Mouse (Mus musculus) limb, embryonic 12.5 days (tissue): ENCODE results near the gene Gm42688. TPM values are rescaled to one million over a fixed set of nuclear protein-coding genes. Genes with fewer than 3 reads are reported as not detected.
A peak's percentile ranks its signal among the peaks of the same experiment; 100 is the strongest.
"Not testable (repeated sequence)": the region's sequence is repeated elsewhere in the genome, so short reads cannot be mapped to it uniquely, and the experiment has no call there.

Experiments used
- ATAC-seq: fragments of 200-750 bp; cut with Nextera tagmentation; 2 replicates; pipeline ENCODE4 v1.8.0; 2017; ENCODE audit warnings: low read depth, moderate TSS enrichment; ENCODE audit not compliant: insufficient number of reproducible peaks, insufficient read depth, low FRiP score, low TSS enrichment
- H3K27ac ChIP-seq: fragments of 300-500 bp; sonication (generic); 2 replicates; pipeline ENCODE4 v1.5.1; 2016; ENCODE audit warnings: mild to moderate bottlenecking, moderate library complexity
- H3K27me3 ChIP-seq: fragments of 300-500 bp; sonication (generic); 2 replicates; pipeline ENCODE4 v1.6.1; 2016; ENCODE audit warnings: mild to moderate bottlenecking, moderate library complexity
- H3K36me3 ChIP-seq: fragments of 300-500 bp; sonication (generic); 2 replicates; pipeline ENCODE4 v1.6.1; 2016; ENCODE audit warnings: mild to moderate bottlenecking, moderate library complexity
- H3K4me1 ChIP-seq: fragments of 300-500 bp; sonication (generic); replicated peaks from 2 replicates; pipeline ENCODE4 v1.6.1; 2016
- H3K4me2 ChIP-seq: fragments of 300-500 bp; sonication (generic); 2 replicates; pipeline ENCODE4 v1.6.1; 2016; ENCODE audit warnings: mild to moderate bottlenecking, moderate library complexity
- H3K4me3 ChIP-seq: fragments of 300-500 bp; sonication (generic); replicated peaks from 2 replicates; pipeline ENCODE4 v1.5.1; 2016; ENCODE audit warnings: mild to moderate bottlenecking
- H3K9ac ChIP-seq: fragments of 300-500 bp; sonication (generic); replicated peaks from 2 replicates; pipeline ENCODE4 v1.6.1; 2016; ENCODE audit warnings: mild to moderate bottlenecking, moderate library complexity
- H3K9me3 ChIP-seq: fragments of 300-500 bp; sonication (generic); 2 replicates; pipeline ENCODE4 v1.6.1; 2016; ENCODE audit warnings: mild to moderate bottlenecking, moderate library complexity
- WGBS: fragments of 180-500 bp; shearing (Covaris S2); methylation state at CpG from one replicate; pipeline ENCODE4 v1.1.7; 2016; 5-methylcytosine and 5-hydroxymethylcytosine counted together
- polyA plus RNA-seq: library from polyadenylated mRNA; unstranded; fragments of >200 nt; fragmentation: Nextera tagmentation; extraction: Ambion mirVana; gene quantifications from 2 replicates; pipeline ENCODE4 v1.2.1, GENCODE M21; 2016

Gene Gm42688
- polyA plus RNA-seq, 1 experiment from 2014 or later: 3.9 TPM

DNA sequence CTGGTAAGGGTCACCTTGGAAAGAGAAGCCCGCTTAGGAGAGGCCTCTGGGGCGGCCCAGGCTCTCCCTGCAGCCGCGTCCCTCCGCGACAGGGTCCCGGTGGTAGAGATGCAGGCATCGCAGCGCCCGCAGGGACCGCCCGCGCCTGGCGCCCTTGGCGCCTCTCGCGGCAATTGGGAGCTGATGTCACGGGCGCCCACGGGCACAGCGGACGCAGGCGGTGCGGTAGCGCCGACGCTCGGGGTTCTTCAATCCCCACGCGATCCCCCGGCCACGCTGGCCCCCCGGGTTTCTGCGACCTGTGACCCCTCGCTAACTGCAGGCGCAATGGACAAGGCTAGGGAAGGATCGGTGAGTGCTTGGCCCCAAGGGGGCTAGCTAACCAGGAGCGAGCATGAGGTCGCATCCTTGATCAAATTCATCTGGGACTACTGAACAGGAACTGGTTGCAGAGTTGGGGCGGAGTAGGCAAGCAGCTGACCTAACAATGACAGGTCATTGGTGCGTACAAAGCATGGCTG, 40.9 kb downstream of the Gm42688 start:
- ATAC-seq: no peak
- Histone ChIP-seq H3K27me3 (no peaks in the 10 kb centered on the region; the same call in 1 of the 2 replicates), H3K4me3 (peak overlapping the region; percentile 36), H3K9ac (peak overlapping the region; percentile 61), H3K9me3 (no peaks in the 10 kb centered on the region), H3K27ac (no peak overlapping the region), H3K4me1 (peaks cover 68% of the 10 kb centered on the region), H3K36me3 (peaks cover 29% of the 10 kb centered on the region), H3K4me2 (peak overlapping the region; percentile 73)
- 4% methylated on average over 41 of the region's 41 CpGs for WGBS

DNA sequence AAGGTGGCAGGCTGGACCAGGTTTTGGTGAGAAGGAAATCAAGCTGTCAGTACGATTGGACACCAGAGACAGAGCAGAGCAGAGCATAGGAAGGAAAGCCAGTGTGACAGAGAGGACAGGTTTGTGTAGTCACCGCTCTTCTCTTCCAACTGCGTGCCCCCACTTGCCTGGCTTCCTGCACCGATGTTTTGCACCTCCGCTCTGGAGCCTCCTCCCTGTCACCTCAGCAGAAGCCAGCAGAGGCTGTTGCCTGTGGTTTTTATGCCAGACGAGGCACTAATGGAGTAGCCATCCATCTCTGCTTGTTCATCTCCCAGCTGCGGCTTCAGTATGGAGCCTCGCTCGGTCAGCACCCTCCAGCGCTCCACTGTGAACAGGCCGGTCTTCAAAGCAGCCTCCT, 41.5 kb downstream of the Gm42688 start:
- H3K4me3 ChIP-seq: no peak overlapping the region
- no peak overlapping the region for H3K9ac ChIP-seq
- peaks cover 65% of the 10 kb centered on the region for H3K4me1 ChIP-seq

DNA sequence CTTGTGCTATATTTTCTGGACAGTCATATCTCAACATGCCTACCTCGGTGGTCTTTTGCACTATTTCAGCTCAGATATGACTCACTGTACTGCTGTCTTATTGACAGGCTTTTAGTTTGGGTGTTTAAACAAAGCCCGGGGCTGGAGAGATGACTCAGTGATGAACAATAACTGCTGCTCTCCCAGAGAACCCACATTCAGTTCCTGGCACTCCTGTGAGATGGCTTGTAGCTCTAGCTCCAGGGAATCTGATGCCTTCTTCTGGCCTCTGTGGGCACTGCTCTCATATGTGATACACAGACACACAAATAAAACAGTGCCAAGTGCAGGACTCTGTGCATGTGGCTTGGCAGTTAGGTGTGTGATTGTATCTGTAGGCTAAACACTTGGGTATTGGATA, 43.8 kb downstream of the Gm42688 start:
- H3K27me3 ChIP-seq: no peaks in the 10 kb centered on the region; the same call in 1 of the 2 replicates
- no peak overlapping the region for H3K4me3 ChIP-seq
- peaks cover 48% of the 10 kb centered on the region for H3K36me3 ChIP-seq
- no peaks in the 10 kb centered on the region for H3K9me3 ChIP-seq
- H3K4me2 ChIP-seq: no peak overlapping the region
- no peak for ATAC-seq
- WGBS: 88% methylated on average over 2 of the region's 2 CpGs
- no peak overlapping the region for H3K9ac ChIP-seq
- H3K4me1 ChIP-seq: peaks cover 42% of the 10 kb centered on the region
- peak overlapping the region; percentile 60; the same call in 1 of the 2 replicates for H3K27ac ChIP-seq

More for the DNA sequence above, 41.5 kb downstream of the Gm42688 start:
- peak overlapping the region; percentile 73 for H3K4me2 ChIP-seq
- no peaks in the 10 kb centered on the region; the same call in 1 of the 2 replicates for H3K27me3 ChIP-seq
- no peak overlapping the region for H3K27ac ChIP-seq
- ATAC-seq: no peak
- 35% methylated on average over 11 of the region's 11 CpGs for WGBS
- H3K36me3 ChIP-seq: peaks cover 35% of the 10 kb centered on the region
- no peaks in the 10 kb centered on the region for H3K9me3 ChIP-seq

DNA sequence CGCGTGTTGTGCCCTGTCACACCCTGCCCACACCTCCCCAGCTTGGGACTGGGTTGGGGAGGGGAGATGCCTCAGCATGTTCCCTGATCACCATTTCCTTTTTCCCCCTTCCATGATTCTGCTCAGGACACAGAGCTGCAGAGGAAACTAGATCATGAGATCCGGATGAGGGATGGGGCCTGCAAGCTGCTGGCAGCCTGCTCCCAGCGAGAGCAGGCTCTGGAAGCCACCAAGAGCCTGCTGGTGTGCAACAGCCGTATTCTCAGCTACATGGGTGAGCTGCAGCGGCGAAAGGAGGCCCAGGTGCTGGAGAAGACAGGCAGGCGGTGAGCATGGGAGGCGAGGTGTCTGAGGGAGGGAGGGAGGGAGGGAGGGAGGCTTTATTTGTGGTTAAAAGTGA, 44.4 kb downstream of the Gm42688 start:
- Histone ChIP-seq H3K27me3 (no peaks in the 10 kb centered on the region; the same call in 1 of the 2 replicates), H3K4me3 (no peak overlapping the region), H3K4me2 (no peak overlapping the region), H3K4me1 (peaks cover 39% of the 10 kb centered on the region), H3K9me3 (no peaks in the 10 kb centered on the region), H3K9ac (0 out of 2 replicates have a peak overlapping the region, but pooled peaks have one; percentile 8), H3K36me3 (peaks cover 54% of the 10 kb centered on the region), H3K27ac (peak overlapping the region; percentile 60)
- 53% methylated on average over 9 of the region's 9 CpGs for WGBS
- ATAC-seq: no peak

DNA sequence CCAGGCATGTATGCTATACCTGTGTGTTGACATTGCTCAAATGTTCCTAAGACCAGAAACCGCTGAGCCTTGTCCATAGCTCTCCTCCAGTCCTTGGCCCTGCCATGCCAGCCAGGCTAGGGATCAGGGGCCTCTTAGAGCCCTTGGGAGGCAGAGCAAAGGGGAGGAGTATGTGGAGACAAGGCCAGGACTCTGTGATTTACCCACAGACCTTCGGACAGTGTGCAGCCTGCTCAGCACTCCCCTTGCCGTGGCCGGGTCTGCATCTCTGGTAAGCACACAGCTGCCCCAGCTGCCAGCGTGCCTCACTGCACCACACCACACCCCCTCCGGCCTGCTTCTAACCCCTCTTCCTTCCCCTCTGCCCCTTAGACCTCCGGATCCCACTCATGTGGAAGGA, 45.9 kb downstream of the Gm42688 start:
- ATAC-seq: no peak
- H3K4me1 ChIP-seq: peaks cover 28% of the 10 kb centered on the region

DNA sequence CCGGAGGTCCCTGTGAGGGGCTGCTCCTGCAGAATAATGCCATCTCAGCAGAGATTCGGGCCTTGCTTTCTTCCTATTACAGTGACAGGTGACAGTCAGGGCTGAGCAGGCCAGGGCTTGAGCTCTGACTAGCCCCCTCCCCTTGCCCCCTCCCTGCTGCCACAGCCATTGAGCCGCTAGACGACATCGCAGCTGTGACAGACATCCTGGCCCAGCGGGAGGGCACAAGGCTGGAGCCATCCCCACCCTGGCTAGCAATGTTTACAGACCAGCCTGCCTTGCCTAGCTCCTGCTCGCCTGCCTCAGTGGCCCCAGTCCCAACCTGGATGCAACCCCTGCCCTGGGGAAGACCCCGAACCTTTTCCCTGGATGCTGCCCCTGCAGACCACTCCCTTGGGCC, 50.3 kb downstream of the Gm42688 start:
- peaks cover 24% of the 10 kb centered on the region for H3K4me1 ChIP-seq
- no peak overlapping the region for H3K27ac ChIP-seq
- no peak overlapping the region for H3K4me3 ChIP-seq
- no peaks in the 10 kb centered on the region for H3K9me3 ChIP-seq
- no peak overlapping the region for H3K9ac ChIP-seq
- ATAC-seq: no peak
- no peak overlapping the region for H3K4me2 ChIP-seq
- peaks cover 70% of the 10 kb centered on the region for H3K36me3 ChIP-seq
- 32% methylated on average over 8 of the region's 8 CpGs for WGBS
- H3K27me3 ChIP-seq: no peaks in the 10 kb centered on the region

More for the DNA sequence above, 45.9 kb downstream of the Gm42688 start:
- no peak overlapping the region for H3K4me3 ChIP-seq
- no peaks in the 10 kb centered on the region; the same call in 1 of the 2 replicates for H3K27me3 ChIP-seq
- 68% methylated on average over 7 of the region's 7 CpGs for WGBS
- H3K36me3 ChIP-seq: peaks cover 69% of the 10 kb centered on the region
- no peak overlapping the region for H3K4me2 ChIP-seq
- no peak overlapping the region for H3K9ac ChIP-seq
- peak overlapping the region; percentile 2; the same call in 1 of the 2 replicates for H3K27ac ChIP-seq
- no peaks in the 10 kb centered on the region for H3K9me3 ChIP-seq

DNA sequence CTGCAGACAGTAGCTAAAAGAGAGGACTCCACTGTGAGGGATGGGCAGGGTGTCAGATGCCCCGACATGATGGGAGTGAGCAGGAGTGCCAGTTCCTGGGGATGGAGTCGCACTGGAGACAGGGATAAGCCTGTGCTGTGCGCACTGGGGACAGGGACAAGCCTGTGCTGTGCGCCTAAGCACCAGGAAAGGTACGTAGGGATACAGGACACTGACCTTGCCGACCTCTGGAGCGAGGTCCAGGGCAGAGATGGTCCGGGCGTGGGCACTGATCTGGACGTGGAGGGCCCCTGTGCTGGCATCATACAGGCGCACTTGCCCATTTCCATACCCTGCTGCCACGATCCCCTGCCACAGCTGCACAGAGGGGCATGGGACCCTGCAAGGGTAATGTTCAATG, 51.6 kb downstream of the Gm42688 start:
- Histone ChIP-seq H3K9me3 (no peaks in the 10 kb centered on the region), H3K4me2 (no peak overlapping the region), H3K27ac (no peak overlapping the region), H3K4me1 (peaks cover 21% of the 10 kb centered on the region), H3K36me3 (peaks cover 57% of the 10 kb centered on the region), H3K9ac (no peak overlapping the region), H3K4me3 (no peak overlapping the region), H3K27me3 (no peaks in the 10 kb centered on the region)
- no peak for ATAC-seq
- 87% methylated on average over 12 of the region's 12 CpGs for WGBS

DNA sequence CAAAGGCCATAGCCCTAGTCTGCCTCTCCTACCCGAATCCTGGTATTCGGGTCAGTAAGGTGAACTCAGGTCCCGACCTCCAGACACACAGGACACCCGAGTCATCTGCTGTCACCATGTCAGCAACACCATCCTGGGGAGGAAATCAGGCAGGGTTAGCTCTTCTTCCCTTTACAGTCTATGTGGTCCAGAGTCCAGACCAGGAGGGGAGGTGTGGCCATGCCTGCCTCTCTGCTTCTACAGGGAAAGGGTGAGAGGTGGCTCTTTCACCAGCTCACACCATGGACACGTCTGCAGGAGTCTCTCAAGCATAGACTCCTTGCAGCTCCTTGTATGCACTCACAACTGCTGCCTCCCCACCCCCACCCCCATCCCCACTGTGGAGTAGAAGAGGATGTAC, 52.1 kb downstream of the Gm42688 start:
- peaks cover 21% of the 10 kb centered on the region for H3K4me1 ChIP-seq
- ATAC-seq: no peak
- H3K9me3 ChIP-seq: no peaks in the 10 kb centered on the region
- H3K27me3 ChIP-seq: no peaks in the 10 kb centered on the region
- H3K27ac ChIP-seq: no peak overlapping the region
- no peak overlapping the region for H3K4me2 ChIP-seq
- peaks cover 52% of the 10 kb centered on the region for H3K36me3 ChIP-seq
- 74% methylated on average over 5 of the region's 5 CpGs for WGBS
- no peak overlapping the region for H3K4me3 ChIP-seq
- no peak overlapping the region for H3K9ac ChIP-seq

DNA sequence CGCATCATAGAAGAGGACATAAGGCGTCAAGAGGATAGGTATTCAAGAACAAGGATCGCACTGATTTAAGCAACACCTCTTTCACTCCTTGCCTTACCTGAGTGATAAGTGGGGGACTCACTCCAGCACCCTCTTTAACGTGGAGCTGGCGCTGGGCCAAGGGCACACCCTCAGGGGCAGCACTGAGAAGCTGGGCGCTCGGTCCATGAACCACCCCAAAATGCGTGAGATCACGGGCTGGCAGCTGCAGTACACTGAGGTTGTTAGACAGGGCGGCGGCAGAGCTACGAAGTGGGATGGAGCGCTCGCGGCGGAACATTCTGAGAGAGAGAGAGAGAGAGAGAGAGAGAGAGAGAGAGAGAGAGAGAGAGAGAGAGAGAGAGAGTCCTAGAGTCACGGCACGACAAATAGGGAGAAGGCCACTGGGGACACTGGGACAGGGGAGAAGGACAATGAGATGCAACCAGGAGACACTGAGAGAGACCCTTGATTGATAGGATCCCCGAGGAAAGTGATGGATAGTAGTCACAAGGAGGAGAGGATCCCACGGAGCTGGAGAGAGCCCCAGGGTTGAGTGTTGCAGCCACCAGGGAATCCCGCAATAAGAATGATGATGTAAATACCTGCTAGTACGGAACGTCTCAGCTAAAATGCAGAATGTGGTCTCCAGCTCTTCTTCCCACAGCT, 54.3 kb downstream of the Gm42688 start:
- H3K4me3 ChIP-seq: peak overlapping the region; percentile 57
- ATAC-seq: peak; percentile 21; the same call in 1 of the 2 replicates
- H3K9ac ChIP-seq: peak overlapping the region; percentile 67
- peaks cover 21% of the 10 kb centered on the region for H3K4me1 ChIP-seq
- WGBS: 8% methylated on average over 23 of the region's 23 CpGs
- H3K27ac ChIP-seq: no peak overlapping the region
- H3K9me3 ChIP-seq: no peaks in the 10 kb centered on the region
- peaks cover 10% of the 10 kb centered on the region for H3K27me3 ChIP-seq
- H3K4me2 ChIP-seq: peak overlapping the region; percentile 86
- peaks cover 30% of the 10 kb centered on the region for H3K36me3 ChIP-seq

DNA sequence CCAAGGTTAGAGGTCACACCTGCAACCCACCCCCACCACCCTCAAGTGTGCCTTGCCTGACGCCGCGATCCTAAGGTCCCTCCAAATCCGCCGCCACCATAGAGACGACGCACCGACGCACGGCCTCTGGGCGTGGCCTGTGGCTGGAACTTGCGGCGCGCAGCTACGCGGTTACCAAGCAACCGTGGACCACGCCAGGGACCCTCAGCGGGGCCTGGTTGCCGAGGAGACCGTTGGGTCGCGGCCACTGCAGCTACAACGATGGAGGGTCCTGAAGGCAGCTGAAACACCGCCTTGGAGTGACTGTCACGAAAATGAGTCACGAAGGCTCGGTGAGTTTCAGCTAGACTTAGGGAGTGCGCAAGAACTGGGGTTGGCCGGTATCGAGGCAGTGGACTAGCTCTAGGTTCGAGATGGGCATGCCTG, 54.9 kb downstream of the Gm42688 start, which contains the start of the genes Wdr54 and 1700003E16Rik:
Gene Wdr54 (minus strand): TSS at position 139 of the 426 bp plus-strand sequence.
Gene 1700003E16Rik (plus strand): TSS at position 146 of the 426 bp plus-strand sequence.
- peak within 1 kb of the TSS; percentile 86 for H3K4me2 ChIP-seq
- H3K9ac ChIP-seq: peak within 1 kb of the TSS; percentile 67
- H3K27ac ChIP-seq: no peak within 1 kb of the TSS
- peak; percentile 89 for ATAC-seq
- peaks cover 24% of the 10 kb centered on the region for H3K36me3 ChIP-seq
- 2% methylated on average over 32 of the region's 32 CpGs for WGBS
- no peaks in the 10 kb centered on the region for H3K9me3 ChIP-seq
- H3K4me1 ChIP-seq: peaks cover 21% of the 10 kb centered on the region
- H3K4me3 ChIP-seq: peak within 1 kb of the TSS; percentile 57
- peaks cover 16% of the 10 kb centered on the region for H3K27me3 ChIP-seq

DNA sequence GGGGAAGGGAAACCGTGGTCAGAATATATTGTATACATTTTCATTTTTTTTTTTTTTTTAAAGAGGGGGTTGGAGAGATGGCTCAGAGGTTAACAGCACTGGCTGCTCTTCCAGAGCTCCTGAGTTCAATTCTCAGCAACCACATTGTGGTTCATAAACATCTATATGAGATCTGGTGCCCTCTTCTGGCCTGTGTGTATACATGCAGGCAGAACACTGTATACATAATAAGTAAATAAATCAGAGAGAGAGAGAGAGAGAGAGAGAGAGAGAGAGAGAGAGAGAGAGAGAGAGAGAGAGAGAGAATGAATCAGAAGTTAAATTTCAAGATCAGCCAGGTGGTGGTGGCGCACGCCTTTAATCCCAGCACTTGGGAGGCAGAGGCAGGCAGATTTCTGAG, 58.0 kb downstream of the Gm42688 start:
- 17% methylated on average over 3 of the region's 3 CpGs for WGBS

More for the DNA sequence above, 58.0 kb downstream of the Gm42688 start:
- Histone ChIP-seq H3K27me3 (peaks cover 36% of the 10 kb centered on the region), H3K4me1 (peaks cover 30% of the 10 kb centered on the region)
- ATAC-seq, H3K27ac ChIP-seq, H3K4me3 ChIP-seq, H3K4me2 ChIP-seq, H3K9me3 ChIP-seq, H3K9ac ChIP-seq, H3K36me3 ChIP-seq: not testable (repeated sequence)
